Mouse (Mus musculus): ENCODE data around the gene Usp27x. TPM values are rescaled to one million over a fixed set of nuclear protein-coding genes. Genes with fewer than 3 reads are reported as not detected.
A peak's percentile ranks its signal among the peaks of the same experiment; 100 is the strongest.

The Usp27x gene
- total RNA-seq (2021) = under 1 TPM; 0.32 to 0.81 TPM
- polyA plus RNA-seq (2012; rRNA removed) = 0.21 and 0.23 TPM in 2 replicates
- long read RNA-seq = 0 reads

- Histone ChIP-seq H3K4me3 (peak within 1 kb of the TSS; percentile 62), H3K79me2 (replicated peaks; ENCODE audit: control insufficient read depth, insufficient read depth, low read length) (no peaks in the 10 kb centered on the region), H3K27ac (peak within 1 kb of the TSS; percentile 67), H3K4me1 (ENCODE audit: control insufficient read depth, insufficient read depth, low read length) (peaks cover 2% of the 10 kb centered on the region), H3K27me3 (ENCODE audit: control insufficient read depth, insufficient read depth, low read length) (no peaks in the 10 kb centered on the region), H3K36me3 (ENCODE audit: control insufficient read depth, insufficient read depth, low read length) (no peaks in the 10 kb centered on the region), H3K9ac (ENCODE audit: low read depth, low read length) (peak within 1 kb of the TSS; percentile 64)
- WGBS = 13% methylated on average over 46 of the region's 51 CpGs
- DNase-seq = peak; percentile 82 to 85
- TF ChIP-seq EP300 (IDR thresholded peaks at IDR 0.05; ENCODE audit: insufficient read depth, low read depth, low read length) (no peak), CTCF (IDR thresholded peaks at IDR 0.05) (peak; percentile 70), POLR2A (IDR thresholded peaks at IDR 0.05; ENCODE audit: insufficient read depth, low read depth, low read length) (peak; percentile 27; the same call in 1 of the 2 replicates)
- intact Hi-C loops (cut with DNase I) = loop anchor here (5.0 kb wide), 1 partner anchor 41 kb away; no protein-coding TSS in a partner anchor
Measured at GRCm38 (mm10) chrX:7375716-7376480, at the start of gene Usp27x. Gene Usp27x (minus strand): TSS chrX:7375830.

GRCm38 (mm10) chrX:7422691-7423111 is 47.1 kb upstream of the Usp27x start:
- TF ChIP-seq POLR2A (IDR thresholded peaks at IDR 0.05; ENCODE audit: insufficient read depth, low read depth, low read length) (no peak), CTCF (IDR thresholded peaks at IDR 0.05) (peak; percentile 81)
- Histone ChIP-seq H3K36me3 (ENCODE audit: control insufficient read depth, insufficient read depth, low read length) (no peaks in the 10 kb centered on the region), H3K79me2 (replicated peaks; ENCODE audit: control insufficient read depth, insufficient read depth, low read length) (no peaks in the 10 kb centered on the region), H3K4me1 (ENCODE audit: control insufficient read depth, insufficient read depth, low read length) (no peaks in the 10 kb centered on the region), H3K27ac (no peak overlapping the region), H3K9ac (ENCODE audit: low read depth, low read length) (peak overlapping the region; percentile 42), H3K4me3 (peak overlapping the region; percentile 50), H3K27me3 (ENCODE audit: control insufficient read depth, insufficient read depth, low read length) (no peaks in the 10 kb centered on the region)
- 17% methylated on average over 26 of the region's 26 CpGs for WGBS
- peak; percentile 62 for DNase-seq
- intact Hi-C loops (cut with DNase I) = loop anchor here (5.0 to 10.0 kb wide), 4 partner anchors 225 to 500 kb away; partner anchors contain the start of gene Gpkow

- Histone ChIP-seq H3K27me3 (ENCODE audit: control insufficient read depth, insufficient read depth, low read length) (no peaks in the 10 kb centered on the region), H3K4me3 (no peak overlapping the region; the same call in 1 of the 2 replicates), H3K9ac (ENCODE audit: low read depth, low read length) (peak overlapping the region; percentile 42; the same call in 1 of the 2 replicates), H3K79me2 (replicated peaks; ENCODE audit: control insufficient read depth, insufficient read depth, low read length) (no peaks in the 10 kb centered on the region), H3K36me3 (ENCODE audit: control insufficient read depth, insufficient read depth, low read length) (no peaks in the 10 kb centered on the region), H3K4me1 (ENCODE audit: control insufficient read depth, insufficient read depth, low read length) (no peaks in the 10 kb centered on the region), H3K27ac (no peak overlapping the region)
- intact Hi-C loops (cut with DNase I) = loop anchor here (5.0 to 10.0 kb wide), 4 partner anchors 225 to 500 kb away; partner anchors contain the start of gene Gpkow
- no peak for TF ChIP-seq EP300 (IDR thresholded peaks at IDR 0.05; ENCODE audit: insufficient read depth, low read depth, low read length)
- 70% methylated on average over 6 of the region's 6 CpGs for WGBS
- no peak for DNase-seq
Measured at GRCm38 (mm10) chrX:7422166-7422565, 46.5 kb upstream of the Usp27x start.

GRCm38 (mm10) chrX:7421016-7421415 is 45.4 kb upstream of the Usp27x start:
- Histone ChIP-seq H3K27me3 (ENCODE audit: control insufficient read depth, insufficient read depth, low read length) (no peaks in the 10 kb centered on the region), H3K4me1 (ENCODE audit: control insufficient read depth, insufficient read depth, low read length) (no peaks in the 10 kb centered on the region), H3K79me2 (replicated peaks; ENCODE audit: control insufficient read depth, insufficient read depth, low read length) (no peaks in the 10 kb centered on the region), H3K36me3 (ENCODE audit: control insufficient read depth, insufficient read depth, low read length) (no peaks in the 10 kb centered on the region), H3K4me3 (no peak overlapping the region), H3K9ac (ENCODE audit: low read depth, low read length) (no peak overlapping the region), H3K27ac (no peak overlapping the region)
- 30% methylated on average over 3 of the region's 3 CpGs for WGBS
- intact Hi-C loops (cut with DNase I) = loop anchor here (2.0 to 10.0 kb wide), 5 partner anchors 98 to 499 kb away; partner anchors contain the start of gene Gpkow
- DNase-seq = peak; percentile 31 to 63
- TF ChIP-seq CTCF (IDR thresholded peaks at IDR 0.05) (peak; percentile 88), POLR2A (IDR thresholded peaks at IDR 0.05; ENCODE audit: insufficient read depth, low read depth, low read length) (no peak), EP300 (IDR thresholded peaks at IDR 0.05; ENCODE audit: insufficient read depth, low read depth, low read length) (0 out of 2 replicates have a peak, but pooled peaks have one; percentile 43)

- Histone ChIP-seq H3K4me1 (ENCODE audit: control insufficient read depth, insufficient read depth, low read length) (no peaks in the 10 kb centered on the region), H3K27ac (no peak overlapping the region), H3K27me3 (ENCODE audit: control insufficient read depth, insufficient read depth, low read length) (no peaks in the 10 kb centered on the region), H3K4me3 (no peak overlapping the region), H3K36me3 (ENCODE audit: control insufficient read depth, insufficient read depth, low read length) (no peaks in the 10 kb centered on the region), H3K9ac (ENCODE audit: low read depth, low read length) (no peak overlapping the region), H3K79me2 (replicated peaks; ENCODE audit: control insufficient read depth, insufficient read depth, low read length) (no peaks in the 10 kb centered on the region)
- TF ChIP-seq POLR2A (IDR thresholded peaks at IDR 0.05; ENCODE audit: insufficient read depth, low read depth, low read length) (no peak), EP300 (IDR thresholded peaks at IDR 0.05; ENCODE audit: insufficient read depth, low read depth, low read length) (no peak), CTCF (IDR thresholded peaks at IDR 0.05) (no peak)
- intact Hi-C loops (cut with DNase I) = loop anchor here (5.0 kb wide), 1 partner anchor 39 kb away; the partner anchor contains the start of gene Usp27x
- WGBS = 41% methylated on average over 12 of the region's 12 CpGs
- DNase-seq = peak; percentile 37 to 45
Measured at GRCm38 (mm10) chrX:7416178-7416871, 40.7 kb upstream of the Usp27x start.

Measured in heart, adult 2 months (tissue).